Mouse (Mus musculus): ENCODE measurements around the gene Nprl3. TPM values are rescaled to one million over a fixed set of nuclear protein-coding genes. Genes with fewer than 3 reads are reported as not detected.

Gene Nprl3
- polyA plus RNA-seq, 2 experiments: 29.4 to 88.8 TPM

- Histone ChIP-seq H3K27ac (replicated peaks; ENCODE audit: low read depth, low read length) (no peak overlapping the region), H3K4me3 (replicated peaks; ENCODE audit: low read length) (no peak overlapping the region), H3K4me2 (replicated peaks; ENCODE audit: low read depth, low read length, severe bottlenecking) (no peak overlapping the region), H3K36me3 (ENCODE audit: control insufficient read depth, insufficient read depth, low read length) (no peaks in the 10 kb centered on the region), H3K27me3 (ENCODE audit: control insufficient read depth, insufficient read depth, low read length) (no peaks in the 10 kb centered on the region), H3K4me1 (ENCODE audit: control insufficient read depth, insufficient read depth, low read length) (0 out of 2 replicates have a peak, but pooled peaks cover 4% of the 10 kb centered on the region), H3K9ac (ENCODE audit: low read depth, low read length, severe bottlenecking) (no peak overlapping the region), H3K9me3 (ENCODE audit: control insufficient read depth, low read length) (no peaks in the 10 kb centered on the region)
- TF ChIP-seq POLR2A (IDR thresholded peaks at IDR 0.05; ENCODE audit: borderline replicate concordance, extremely low read depth, insufficient read depth, insufficient read length): no peak
- DNase-seq (ENCODE audit: low spot score) (no peak), ATAC-seq (ENCODE audit: low FRiP score, low read depth) (no peak)
- WGBS: 39% methylated on average over 4 of the region's 4 CpGs
Measured at GRCm38 (mm10) chr11:32271178-32271577, 3.7 kb upstream of the Nprl3 start.

DNA sequence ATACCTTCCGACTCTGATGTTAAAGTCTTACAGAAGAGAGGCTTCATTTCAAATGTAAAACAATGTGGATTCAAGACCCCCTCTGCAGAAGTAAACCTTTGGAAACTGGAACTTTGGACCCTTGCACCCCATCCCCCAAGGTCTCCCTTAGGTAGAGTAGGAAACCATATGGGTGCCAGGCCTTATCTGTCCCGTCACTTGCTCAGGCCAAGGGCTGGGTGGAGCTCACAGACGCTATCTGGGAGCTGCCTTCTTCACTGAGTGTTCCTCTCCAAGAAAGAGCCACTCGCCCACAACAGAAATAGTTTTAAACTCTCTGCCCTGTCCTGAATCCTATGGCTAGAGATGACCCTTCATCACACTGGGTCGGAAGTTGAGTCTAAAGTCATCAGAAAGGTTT is 1.4 kb upstream of the Nprl3 start:
- H3K4me1 ChIP-seq (ENCODE audit: control insufficient read depth, insufficient read depth, low read length): 0 out of 2 replicates have a peak, but pooled peaks cover 4% of the 10 kb centered on the region
- no peaks in the 10 kb centered on the region for H3K27me3 ChIP-seq (ENCODE audit: control insufficient read depth, insufficient read depth, low read length)
- no peaks in the 10 kb centered on the region for H3K9me3 ChIP-seq (ENCODE audit: control insufficient read depth, low read length)
- H3K27ac ChIP-seq (replicated peaks; ENCODE audit: low read depth, low read length): no peak overlapping the region
- no peak overlapping the region for H3K9ac ChIP-seq (ENCODE audit: low read depth, low read length, severe bottlenecking)
- DNase-seq (ENCODE audit: low spot score): no peak
- no peak overlapping the region for H3K4me3 ChIP-seq (replicated peaks; ENCODE audit: low read length)
- no peak for ATAC-seq (ENCODE audit: low FRiP score, low read depth)
- no peak overlapping the region for H3K4me2 ChIP-seq (replicated peaks; ENCODE audit: low read depth, low read length, severe bottlenecking)
- WGBS: 86% methylated on average over 5 of the region's 5 CpGs
- no peaks in the 10 kb centered on the region for H3K36me3 ChIP-seq (ENCODE audit: control insufficient read depth, insufficient read depth, low read length)
- TF ChIP-seq POLR2A (IDR thresholded peaks at IDR 0.05; ENCODE audit: borderline replicate concordance, extremely low read depth, insufficient read depth, insufficient read length): no peak

DNA sequence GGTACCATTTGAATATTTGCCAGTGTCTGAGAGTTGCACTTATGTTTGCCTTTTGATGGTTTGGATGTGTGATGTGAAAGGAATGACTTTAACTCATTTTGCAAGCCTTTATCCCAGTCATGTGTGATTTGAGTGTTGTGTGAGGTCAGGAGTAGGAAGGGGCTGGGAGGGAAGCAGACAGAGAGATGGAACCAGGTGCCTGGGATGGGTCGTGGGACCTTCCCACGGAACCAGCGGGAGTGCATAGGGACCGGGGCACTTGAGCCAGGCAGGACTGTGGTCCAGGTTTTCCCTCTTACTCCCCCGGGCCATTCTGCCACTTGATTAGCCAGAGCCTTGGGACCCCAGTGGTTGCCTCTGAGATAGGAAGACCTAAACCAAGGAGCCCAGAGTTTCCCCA is 457 bp upstream of the Nprl3 start:
- peak overlapping the region; percentile 80 for H3K4me3 ChIP-seq (replicated peaks; ENCODE audit: low read length)
- peak overlapping the region; percentile 96 for H3K9ac ChIP-seq (ENCODE audit: low read depth, low read length, severe bottlenecking)
- peak overlapping the region; percentile 92 for H3K27ac ChIP-seq (replicated peaks; ENCODE audit: low read depth, low read length)
- no peaks in the 10 kb centered on the region for H3K9me3 ChIP-seq (ENCODE audit: control insufficient read depth, low read length)
- H3K36me3 ChIP-seq (ENCODE audit: control insufficient read depth, insufficient read depth, low read length): no peaks in the 10 kb centered on the region
- no peaks in the 10 kb centered on the region for H3K27me3 ChIP-seq (ENCODE audit: control insufficient read depth, insufficient read depth, low read length)
- 0 out of 2 replicates have a peak, but pooled peaks cover 4% of the 10 kb centered on the region for H3K4me1 ChIP-seq (ENCODE audit: control insufficient read depth, insufficient read depth, low read length)
- no peak for TF ChIP-seq POLR2A (IDR thresholded peaks at IDR 0.05; ENCODE audit: borderline replicate concordance, extremely low read depth, insufficient read depth, insufficient read length)
- 28% methylated on average over 5 of the region's 5 CpGs for WGBS
- peak overlapping the region; percentile 69 for H3K4me2 ChIP-seq (replicated peaks; ENCODE audit: low read depth, low read length, severe bottlenecking)
- DNase-seq (ENCODE audit: low spot score) (peak; percentile 25), ATAC-seq (ENCODE audit: low FRiP score, low read depth) (0 out of 2 replicates have a peak, but pooled peaks have one; percentile 1)

DNA sequence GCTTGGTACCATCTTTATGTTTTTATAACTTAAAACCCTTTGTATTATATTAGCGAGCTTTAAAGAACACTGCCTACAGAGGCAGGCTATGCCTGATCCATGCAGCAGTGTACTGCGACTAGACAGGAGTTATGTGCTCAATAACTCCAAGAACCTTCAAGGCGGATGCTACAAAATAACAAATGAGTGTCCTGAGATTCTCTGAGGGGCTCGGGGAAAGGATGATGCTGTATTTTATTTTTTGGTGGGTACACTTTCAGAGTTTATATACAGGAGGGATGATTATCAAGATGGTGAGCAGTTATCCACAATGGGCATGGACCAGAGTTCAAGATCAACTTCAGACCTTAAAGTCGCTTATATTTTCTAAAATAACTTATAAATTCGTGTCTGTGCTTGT is 731 bp downstream of the Nprl3 start:
- H3K4me1 ChIP-seq (ENCODE audit: control insufficient read depth, insufficient read depth, low read length): 0 out of 2 replicates have a peak, but pooled peaks cover 4% of the 10 kb centered on the region
- WGBS: 24% methylated on average over 6 of the region's 6 CpGs
- peak overlapping the region; percentile 92 for H3K27ac ChIP-seq (replicated peaks; ENCODE audit: low read depth, low read length)
- no peak for TF ChIP-seq POLR2A (IDR thresholded peaks at IDR 0.05; ENCODE audit: borderline replicate concordance, extremely low read depth, insufficient read depth, insufficient read length)
- H3K4me3 ChIP-seq (replicated peaks; ENCODE audit: low read length): peak overlapping the region; percentile 80
- DNase-seq (ENCODE audit: low spot score): no peak
- peak overlapping the region; percentile 96 for H3K9ac ChIP-seq (ENCODE audit: low read depth, low read length, severe bottlenecking)
- no peak for ATAC-seq (ENCODE audit: low FRiP score, low read depth)
- no peaks in the 10 kb centered on the region for H3K27me3 ChIP-seq (ENCODE audit: control insufficient read depth, insufficient read depth, low read length)
- peak overlapping the region; percentile 69 for H3K4me2 ChIP-seq (replicated peaks; ENCODE audit: low read depth, low read length, severe bottlenecking)
- no peaks in the 10 kb centered on the region for H3K9me3 ChIP-seq (ENCODE audit: control insufficient read depth, low read length)
- peaks cover 8% of the 10 kb centered on the region; the same call in 1 of the 2 replicates for H3K36me3 ChIP-seq (ENCODE audit: control insufficient read depth, insufficient read depth, low read length)

DNA sequence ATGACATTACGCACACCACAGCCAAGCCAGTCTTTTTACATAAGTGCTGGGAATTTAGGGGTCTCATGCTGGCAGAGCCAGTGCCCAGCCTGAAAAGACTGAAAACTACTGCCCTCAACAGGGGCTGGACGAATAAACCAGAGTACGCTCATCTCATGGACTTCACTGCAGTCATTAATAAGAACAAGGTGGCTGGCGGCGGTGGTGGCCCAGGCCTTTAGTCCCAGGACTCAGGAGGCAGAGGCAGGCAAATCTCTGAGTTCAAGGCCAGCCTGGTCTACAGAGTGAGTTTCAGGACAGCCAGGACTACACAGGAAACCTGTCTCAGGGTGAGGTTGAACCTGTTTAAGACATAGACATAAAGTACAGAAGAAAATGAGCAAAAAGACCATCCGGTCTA is 1.3 kb downstream of the Nprl3 start:
- no peak overlapping the region for H3K4me2 ChIP-seq (replicated peaks; ENCODE audit: low read depth, low read length, severe bottlenecking)

More for the DNA sequence above, 1.3 kb downstream of the Nprl3 start:
- DNase-seq (ENCODE audit: low spot score): no peak
- no peak for TF ChIP-seq POLR2A (IDR thresholded peaks at IDR 0.05; ENCODE audit: borderline replicate concordance, extremely low read depth, insufficient read depth, insufficient read length)
- no peak for ATAC-seq (ENCODE audit: low FRiP score, low read depth)
- 89% methylated on average over 6 of the region's 6 CpGs for WGBS
- H3K27me3 ChIP-seq (ENCODE audit: control insufficient read depth, insufficient read depth, low read length): no peaks in the 10 kb centered on the region
- no peak overlapping the region for H3K4me3 ChIP-seq (replicated peaks; ENCODE audit: low read length)
- 0 out of 2 replicates have a peak overlapping the region, but pooled peaks have one; percentile 21 for H3K9ac ChIP-seq (ENCODE audit: low read depth, low read length, severe bottlenecking)
- H3K36me3 ChIP-seq (ENCODE audit: control insufficient read depth, insufficient read depth, low read length): peaks cover 13% of the 10 kb centered on the region; the same call in 1 of the 2 replicates
- H3K27ac ChIP-seq (replicated peaks; ENCODE audit: low read depth, low read length): no peak overlapping the region
- no peaks in the 10 kb centered on the region for H3K9me3 ChIP-seq (ENCODE audit: control insufficient read depth, low read length)
- 0 out of 2 replicates have a peak, but pooled peaks cover 4% of the 10 kb centered on the region for H3K4me1 ChIP-seq (ENCODE audit: control insufficient read depth, insufficient read depth, low read length)
